Mouse (Mus musculus): ENCODE data around the gene St6galnac3.

St6galnac3 gene

DNA sequence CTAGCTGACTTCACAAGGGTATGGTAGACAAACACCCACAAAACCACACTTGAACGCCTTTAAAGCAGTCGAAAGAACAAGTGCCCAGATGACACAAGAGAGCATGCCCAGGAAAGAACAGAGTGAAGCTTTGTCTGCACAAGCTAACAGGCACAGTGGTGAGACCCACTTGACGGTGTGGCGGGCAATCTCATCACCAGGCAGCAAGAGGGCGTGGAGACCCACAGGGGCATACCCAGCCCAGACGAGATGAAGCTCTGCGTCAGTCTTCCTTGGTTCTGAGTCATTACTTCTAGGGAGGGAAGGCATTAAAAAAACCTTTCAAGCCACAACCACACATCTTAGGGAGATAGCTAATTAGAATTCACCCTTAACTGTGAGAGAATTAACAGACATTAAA, 79.2 kb downstream of the St6galnac3 start:
- DNase-seq, result no peak

DNA sequence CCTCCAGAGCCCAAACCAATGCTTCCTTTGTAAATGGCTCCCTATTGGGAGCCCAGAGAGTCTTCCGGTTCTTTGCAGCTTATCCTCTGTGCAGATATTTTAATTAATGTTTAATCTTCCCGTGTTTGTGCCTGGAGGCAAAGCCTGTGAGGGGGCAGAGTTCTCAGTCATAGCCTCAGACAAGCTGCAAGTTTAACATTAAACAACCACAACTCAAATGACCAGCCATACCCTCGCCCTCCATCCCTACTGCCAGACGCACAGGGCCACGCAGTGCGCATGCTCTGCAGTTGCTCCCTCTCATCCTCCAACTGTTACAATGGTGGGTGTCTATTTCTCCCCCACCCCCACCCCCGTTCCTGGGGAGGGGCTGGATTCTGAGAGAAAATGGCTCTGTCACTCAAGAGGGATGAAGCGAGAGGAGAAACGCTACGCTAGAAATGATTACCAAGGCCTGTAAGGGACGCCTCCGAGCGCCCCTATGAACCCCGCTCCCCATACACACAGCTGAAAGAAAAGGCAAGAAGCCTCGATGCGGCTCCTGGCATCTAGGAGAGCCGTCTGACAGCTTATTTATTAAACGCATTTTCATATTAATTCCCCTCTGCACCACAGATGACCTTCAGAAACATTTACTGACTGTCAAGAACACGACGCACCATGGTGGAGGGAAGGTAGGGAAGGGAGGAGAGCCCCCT, 81.0 kb downstream of the St6galnac3 start:
- no peak for DNase-seq

DNA sequence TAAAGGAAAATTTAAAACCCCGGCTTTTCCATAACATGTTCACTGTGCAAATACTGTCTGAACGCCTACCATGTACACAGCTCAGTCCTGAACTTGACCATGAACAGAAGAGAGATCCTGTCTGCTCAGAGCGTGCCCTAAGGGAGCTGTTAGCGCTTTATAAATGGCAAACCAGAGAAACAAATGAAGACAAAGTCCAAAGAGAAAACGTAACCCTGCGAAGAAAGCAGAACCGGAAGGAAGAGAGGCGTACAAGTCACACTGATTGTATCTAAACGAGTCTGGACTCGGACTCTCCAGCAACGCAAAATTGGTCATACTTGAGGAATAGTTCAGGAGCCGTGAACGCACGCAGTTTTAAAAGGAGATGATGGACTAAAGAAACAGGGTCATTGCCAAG, 82.1 kb downstream of the St6galnac3 start:
- no peak for DNase-seq

DNA sequence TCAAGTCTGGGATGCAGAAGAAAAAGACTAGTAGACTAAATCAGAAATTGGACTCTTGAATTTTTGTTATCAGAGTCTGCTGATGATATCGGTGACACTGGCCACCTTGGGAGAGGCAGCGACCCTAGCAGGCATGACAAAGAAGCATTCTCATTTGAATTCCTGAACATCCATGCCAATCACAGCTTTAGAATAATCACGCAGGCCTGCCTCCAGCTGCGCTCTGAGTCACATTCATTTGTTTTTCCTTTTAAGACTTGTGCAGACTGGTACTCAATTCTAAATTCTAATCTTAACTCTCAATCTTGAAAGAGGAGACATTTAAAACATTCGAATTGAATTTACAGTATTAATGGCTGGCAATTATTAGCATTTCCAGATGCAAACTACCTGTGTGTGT, 83.2 kb downstream of the St6galnac3 start:
- no peak for DNase-seq

DNA sequence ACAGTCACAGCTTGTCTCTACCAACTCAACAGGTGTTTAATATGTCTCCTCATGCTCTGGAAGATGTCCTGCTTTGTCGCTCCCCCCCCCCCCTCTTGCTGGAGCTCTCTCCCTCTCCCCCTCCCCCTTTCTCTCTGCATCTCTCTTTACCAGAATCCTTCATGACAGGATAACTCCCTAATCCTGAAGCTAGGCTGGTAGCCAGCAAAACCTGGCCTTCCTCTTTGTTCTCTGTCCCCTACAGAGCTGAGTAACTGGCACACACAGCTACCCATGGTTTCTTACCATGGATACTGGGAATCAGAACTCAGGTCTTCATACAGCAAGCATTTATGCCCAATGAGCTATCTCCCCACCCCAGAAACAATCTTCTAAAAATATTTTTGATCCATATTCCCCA, 87.6 kb downstream of the St6galnac3 start:
- no peak for DNase-seq

DNA sequence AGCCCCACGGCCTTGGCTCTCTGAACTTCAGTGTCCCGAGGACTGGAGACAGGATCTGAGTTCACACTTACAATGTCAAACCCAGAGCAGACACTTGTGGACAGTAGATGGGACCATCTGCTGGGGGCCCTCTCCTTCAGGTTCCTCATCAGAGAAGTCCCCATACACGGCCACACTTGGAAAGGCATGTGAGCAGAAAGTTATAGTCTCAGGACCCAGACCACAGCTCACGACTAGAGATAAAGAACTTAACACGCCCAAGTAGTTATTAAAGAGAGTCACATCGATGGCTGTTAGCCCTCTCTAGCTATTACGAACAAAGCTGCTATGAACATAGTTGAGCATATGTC, 88.2 kb downstream of the St6galnac3 start:
- DNase-seq, result no peak

DNA sequence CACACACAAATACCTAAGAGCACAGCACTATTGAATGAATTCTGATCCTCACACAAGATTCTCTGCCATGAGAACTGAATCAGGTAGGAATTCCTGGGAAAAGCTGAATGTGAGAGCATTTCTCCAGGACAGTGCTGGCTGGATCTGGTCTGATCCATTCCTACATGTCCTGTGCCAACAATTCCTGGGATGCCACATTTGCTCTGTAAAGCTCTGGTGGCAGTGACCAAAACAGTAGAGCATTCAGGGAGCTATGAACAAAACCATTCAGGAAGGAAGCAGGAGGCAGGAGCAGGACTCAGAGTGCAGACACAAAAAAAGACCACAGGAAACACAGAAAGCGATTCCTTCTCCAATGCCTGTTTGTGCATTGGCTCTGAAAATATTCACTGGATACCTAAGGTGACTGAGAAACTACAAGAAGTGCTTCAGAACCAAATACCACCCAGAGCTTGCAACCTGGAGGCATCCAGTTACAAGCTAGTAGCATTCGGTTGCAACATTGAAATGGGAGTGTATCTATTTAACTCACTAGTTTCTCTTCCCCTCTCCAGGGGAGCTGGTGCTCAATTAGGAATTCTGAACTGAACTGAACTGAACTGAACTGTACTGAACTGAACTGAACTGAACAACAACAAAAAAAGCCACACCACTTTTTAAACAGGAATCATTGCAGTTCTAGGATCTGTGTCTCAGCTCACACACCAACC, 88.7 kb downstream of the St6galnac3 start:
- DNase-seq, result no peak

DNA sequence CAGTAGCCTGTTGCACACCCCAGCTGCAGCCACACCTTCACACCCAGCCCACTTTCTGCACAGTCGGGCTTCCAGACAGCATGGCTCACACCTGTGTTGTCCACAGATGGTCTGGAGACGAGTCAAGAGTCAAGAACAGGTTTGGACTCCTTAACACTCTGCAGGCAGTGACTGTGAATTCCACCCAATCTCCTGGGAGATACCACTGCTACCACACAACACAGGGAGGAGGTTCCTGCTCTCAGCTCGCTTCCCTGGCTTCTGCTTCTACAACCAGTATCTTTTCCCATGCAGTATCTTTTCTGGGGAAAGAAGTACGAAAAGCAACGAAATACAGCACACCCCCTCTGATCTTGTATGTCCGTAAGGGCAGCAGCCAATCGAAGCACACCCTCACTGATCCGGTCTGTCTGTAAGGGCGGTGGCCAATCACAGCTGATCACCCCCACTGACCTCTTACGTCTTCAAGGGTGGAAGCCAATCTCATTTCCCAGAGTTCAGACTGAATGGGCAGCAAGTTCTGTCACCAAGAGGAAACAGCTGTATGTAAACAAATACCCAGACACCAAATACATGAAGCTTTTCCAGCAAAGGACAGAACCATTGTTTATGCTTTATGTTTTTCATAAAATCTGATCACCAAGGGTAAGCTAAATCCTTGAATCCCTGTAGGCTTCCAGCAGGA, 92.8 kb downstream of the St6galnac3 start:
- DNase-seq, result no peak

DNA sequence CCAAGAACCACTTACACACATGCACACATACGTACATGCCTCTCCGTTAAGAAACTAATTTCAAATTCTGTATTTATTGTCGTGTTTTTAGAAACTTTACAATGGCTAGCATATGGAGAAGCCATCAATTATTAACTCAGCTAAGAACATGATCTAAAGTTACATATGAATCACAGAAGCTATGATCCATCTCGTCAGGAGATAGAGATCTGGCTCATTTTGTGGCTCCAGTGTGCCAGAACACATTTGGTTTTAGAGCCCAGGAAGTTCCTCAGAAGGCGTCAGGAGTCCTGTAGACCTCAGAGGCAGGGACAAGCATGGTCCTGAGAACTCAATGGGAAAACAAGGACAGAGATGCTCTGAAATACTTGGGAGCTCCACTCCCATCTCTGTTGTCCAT, 98.7 kb downstream of the St6galnac3 start:
- DNase-seq, result no peak

DNA sequence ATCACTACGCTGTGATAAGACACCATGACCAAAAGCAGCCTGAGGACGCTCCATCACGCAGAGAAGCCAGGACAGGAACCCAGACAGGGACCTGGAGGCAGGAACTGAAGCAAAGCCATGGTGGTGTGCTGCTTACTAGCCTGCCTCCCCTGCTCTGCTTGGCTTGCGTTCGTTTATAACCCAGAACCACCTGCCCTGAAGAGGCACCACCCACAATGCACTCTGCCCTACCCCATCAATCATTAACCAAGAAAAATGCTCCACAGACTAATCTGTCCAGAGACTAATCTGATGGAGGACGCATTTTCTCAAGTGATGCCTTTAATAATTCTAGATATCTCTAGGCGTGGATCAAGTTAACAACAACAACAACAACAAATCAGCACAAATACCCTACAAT, 106.0 kb downstream of the St6galnac3 start:
- no peak for DNase-seq

DNA sequence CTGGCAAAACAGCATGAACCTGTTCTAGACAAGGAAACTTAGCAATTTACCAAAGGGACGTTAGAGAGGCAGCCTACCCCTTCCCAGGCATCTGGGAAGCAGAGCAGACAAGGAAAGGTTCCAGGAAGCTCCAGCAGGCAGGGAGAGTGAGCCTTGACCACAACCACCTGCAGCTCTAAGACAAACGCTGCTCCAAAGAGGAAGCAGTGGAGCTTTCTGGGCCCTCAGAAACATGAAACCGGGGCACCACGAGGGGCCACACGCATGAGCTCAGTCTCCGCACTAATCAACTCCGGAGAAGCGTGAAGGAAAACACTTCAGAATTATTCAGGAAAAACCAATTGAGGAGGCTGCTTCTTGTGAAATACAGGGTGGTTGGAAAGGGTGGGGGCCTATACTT, 108.1 kb downstream of the St6galnac3 start:
- DNase-seq, result no peak

DNA sequence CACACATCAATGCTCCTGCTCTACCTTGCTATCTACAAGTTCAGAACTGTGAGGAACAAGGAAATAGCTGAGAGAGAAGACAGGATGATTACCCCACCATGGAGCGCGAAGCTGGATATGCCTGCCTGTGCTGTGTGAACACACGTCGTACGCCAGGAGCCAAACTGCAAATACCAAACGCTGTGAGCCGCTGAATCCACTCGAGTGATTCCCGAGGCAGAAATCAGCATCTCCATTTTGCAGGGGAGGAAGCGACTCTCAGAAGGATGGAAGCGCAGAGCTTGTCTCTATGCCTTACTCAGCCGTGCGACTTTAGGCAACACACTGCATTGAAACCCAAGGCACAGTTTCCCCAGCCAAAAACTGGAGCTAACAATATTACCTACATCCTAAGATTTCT, 114.7 kb downstream of the St6galnac3 start:
- no peak for DNase-seq

DNA sequence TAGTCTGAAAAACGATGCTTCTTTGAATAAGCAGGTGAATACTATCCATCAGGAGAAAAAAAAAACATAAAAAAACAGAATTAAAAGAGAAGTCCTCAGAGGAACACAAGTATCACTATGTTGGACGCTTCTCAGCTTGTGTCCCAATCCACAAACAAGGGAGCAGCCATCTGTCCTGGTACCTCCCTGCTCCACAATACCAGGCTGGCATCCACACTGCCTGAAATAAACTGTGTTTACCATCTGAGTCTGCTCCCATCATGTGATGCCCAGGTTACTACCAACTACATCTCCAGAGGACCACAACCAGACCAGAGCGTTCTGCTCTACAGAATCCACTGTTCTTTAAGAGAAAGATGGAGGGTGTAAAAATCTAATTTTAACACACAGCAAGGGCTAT, 118.6 kb downstream of the St6galnac3 start:
- DNase-seq, result no peak

DNA sequence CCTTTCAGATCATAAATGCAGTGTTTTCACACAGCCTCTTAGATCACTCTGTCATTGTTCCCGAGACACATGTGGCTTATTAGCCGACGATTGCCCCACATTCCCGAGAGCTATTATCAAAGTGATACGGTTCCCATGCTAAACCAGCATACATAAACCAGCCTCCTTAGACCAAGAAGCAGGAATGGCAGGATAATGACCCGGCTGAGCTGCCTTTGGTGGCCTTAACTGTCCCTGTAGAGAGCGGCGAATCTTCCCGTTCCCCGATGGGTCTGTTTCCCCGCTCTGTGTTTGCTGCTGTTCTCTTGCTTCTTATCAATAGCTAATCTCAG, 119.2 kb downstream of the St6galnac3 start:
- no peak for DNase-seq

DNA sequence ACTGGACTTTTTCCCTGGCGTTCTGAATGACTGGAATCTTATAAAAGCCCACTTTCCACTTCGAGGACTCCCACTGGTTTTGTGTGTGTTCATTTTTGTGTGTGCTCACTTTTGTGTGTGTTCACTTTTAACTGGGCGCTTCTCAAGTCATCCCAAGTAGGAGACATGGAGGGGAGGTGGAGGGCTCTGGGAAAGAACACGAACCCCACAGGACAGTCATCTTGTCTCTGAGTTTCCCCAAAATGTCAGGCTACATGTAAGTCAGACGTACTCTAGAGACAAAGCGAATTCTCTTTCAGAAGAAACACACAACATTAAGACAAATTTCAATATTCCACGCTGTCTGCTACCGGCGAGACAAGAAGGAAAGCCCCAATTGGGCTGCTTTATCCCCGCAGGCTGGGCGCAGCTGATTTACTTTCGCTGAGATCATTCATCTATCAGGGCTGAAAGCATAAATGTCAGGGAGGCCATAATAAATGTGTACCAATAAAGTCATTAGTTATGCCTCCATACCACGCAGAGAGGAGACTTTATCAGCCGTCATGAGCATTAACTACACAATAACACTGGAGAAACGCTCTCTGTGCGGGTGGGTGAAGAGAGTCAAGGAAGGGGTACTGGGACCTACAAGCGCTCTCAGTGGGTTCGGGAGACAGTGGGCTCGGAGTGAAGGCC, 119.7 kb downstream of the St6galnac3 start:
- no peak for DNase-seq

DNA sequence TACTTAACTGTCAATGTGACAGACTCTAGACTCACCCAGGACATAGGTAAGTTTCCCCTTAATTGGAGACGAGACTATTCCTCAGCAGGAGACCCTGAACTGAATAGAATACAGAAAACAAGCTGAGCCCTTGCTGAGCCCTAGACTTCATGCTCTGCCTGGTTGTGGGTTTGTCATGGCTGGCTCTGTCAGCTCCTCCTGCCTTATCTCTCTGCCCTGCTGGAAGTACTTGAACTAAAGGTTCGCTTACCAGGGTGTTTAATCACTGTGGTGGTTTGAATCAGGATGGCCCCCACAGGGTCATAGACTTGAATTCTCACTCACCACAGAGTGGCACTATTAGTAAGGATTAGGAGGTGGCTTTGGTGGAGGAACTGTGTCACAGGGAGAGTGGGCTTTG, 125.8 kb downstream of the St6galnac3 start:
- DNase-seq, result no peak

DNA sequence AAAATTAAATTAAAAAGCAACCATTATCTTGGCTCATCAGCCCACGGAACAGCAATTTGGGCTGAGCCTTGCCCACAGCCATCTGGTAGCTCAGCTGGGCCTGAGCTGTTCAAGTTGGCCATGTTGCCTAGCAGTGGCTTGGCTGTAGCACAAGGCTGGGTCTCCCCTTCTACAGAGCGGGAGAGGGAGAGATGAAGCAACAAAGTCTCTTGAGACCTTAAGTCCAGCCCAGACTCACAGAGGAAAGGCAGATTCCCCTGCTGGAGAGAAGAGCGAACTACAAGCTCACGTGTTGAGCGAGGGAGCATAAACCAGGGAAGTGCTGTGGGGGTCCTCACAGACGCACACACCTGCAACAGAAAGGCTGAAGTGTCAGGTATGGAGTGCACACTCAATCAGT, 126.3 kb downstream of the St6galnac3 start:
- DNase-seq, result no peak

DNA sequence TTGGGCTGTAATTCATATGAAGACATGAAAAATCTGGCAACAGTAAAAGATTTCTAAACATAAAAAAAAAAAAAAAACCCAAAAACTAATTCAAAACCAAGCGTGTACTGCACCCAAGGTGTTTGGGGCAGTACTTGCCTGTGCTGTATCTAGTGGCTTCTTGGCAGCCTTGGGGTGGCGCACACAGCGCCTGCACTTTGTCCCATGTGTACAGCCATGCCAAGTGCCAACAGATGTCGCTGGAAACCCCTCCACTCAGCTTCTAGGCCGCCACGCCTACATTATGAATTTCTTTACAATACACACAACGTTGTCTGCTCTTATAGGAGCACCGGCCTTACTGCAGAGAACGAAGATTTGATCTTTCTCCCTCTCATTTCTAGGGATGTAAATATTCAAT, 130.4 kb downstream of the St6galnac3 start:
- DNase-seq, result no peak

DNA sequence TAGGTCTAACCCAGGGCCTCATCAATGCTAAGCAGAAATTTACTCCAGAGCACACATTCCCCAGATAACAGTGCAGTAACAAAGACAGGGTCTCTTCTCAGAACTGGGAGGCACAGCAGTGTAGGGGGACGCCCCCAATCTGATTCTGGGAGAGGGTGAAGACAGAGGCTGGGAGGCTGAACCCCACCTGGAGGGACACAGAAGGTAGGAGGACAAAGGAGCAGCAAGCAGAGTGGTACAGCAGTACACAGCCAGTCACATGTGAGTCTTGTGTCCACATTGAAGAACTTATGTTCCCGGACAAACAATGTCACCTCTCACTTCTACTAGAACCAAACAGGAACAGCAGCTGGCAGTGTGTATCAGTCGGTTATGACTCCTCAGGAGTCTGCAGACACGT, 131.0 kb downstream of the St6galnac3 start:
- no peak for DNase-seq

DNA sequence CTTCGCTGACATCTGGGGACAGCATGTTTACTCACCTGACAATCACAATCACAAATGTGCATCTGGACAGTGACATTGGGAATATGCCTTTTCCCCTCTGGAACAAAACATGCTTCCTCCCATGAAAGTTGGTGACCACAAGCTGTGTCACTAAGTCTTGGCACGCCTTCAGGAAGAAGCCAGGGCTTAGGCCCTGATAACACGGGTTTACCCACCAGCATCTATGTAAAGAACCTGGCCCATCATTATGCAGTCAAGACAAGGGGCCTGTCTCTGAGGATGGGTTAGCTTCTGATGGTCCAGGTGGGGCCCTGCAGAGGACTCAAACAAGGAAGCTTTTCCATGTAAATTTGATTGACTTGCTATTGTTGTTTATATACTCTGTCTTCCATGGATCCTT, 131.9 kb downstream of the St6galnac3 start:
- DNase-seq, result no peak

DNA sequence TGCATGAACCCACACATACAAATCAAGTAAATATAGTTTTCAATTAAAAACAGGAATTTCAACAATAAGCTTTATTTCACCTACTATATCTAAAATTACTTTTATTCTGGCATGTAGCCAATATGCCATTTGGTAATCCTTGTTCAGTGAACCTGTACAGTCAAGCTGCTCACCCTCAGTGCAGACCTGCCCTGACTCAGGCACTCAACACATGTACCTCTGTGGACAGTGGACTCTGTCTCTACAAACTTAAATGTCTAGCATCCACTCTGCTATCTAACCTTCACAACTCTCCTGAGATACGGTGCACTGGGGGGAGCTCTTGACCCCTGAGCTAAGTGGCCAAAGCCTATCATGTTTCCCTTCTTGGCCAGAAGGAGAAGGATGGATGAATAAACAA, 137.4 kb downstream of the St6galnac3 start:
- DNase-seq, result no peak

DNA sequence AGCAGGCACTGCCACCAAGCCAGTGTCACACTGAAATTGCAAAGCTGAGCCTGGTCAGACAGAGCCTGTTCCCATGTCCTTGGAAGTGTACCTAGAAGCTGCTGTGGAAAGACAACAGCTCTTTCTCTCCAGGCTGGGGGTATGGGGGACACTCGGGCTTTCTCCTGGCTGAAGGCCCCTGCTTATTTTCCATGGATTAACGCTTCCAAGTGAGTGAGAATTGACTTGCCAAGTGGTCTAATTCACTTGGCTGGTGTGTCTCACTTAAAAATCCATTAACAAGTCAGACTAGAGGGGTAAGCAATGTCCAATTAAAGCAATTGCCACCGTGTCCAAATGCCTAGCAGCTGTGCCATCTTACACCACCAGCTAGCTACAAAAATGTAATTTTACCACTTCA, 140.1 kb downstream of the St6galnac3 start:
- no peak for DNase-seq

DNA sequence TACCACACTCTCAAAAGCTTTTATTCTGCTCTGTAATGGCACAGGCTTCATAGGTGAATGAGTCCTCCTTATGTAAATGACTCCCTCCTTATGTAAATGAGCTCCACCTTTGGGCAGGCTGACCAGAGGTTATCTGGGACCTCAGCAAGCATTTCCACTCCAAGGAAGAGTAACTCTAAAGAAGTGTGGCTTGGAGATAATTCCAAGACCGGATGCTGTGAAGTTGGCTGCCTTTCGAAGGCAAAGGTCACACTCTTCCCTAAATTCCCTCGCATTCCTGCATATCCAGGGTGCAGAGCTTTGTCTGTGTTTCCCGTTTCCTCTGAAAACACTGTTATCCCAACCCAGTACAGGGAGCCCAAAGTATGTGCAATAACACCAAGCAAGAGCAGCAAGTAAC, 142.9 kb downstream of the St6galnac3 start:
- DNase-seq, result no peak

DNA sequence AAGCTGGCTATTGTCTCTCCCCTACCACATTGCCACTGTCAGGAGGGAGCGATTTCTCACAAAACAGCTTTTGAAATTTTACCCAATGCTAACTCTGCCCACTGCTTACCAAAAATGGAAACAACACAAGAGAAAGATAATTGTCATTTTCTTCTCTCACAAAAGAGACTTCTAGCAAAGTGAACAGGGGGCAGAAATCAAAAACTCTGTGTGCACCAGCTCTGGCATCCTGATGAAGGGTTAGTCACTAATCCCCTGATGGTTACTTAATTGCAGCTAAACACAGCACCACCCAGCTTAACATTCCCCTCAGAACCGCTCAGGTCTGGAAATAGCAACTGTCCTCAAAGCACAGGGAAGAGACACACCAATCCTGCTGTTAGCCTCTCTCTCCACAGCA, 144.3 kb downstream of the St6galnac3 start:
- no peak for DNase-seq
